Mouse (Mus musculus): ENCODE results near the gene Sap18.

- no peak for TF ChIP-seq CTCF (IDR thresholded peaks at IDR 0.05; ENCODE audit: insufficient read depth, low read depth, low read length)
- TF ChIP-seq POLR2A (IDR thresholded peaks at IDR 0.05; ENCODE audit: insufficient read depth, low read depth, low read length): no peak
Measured at GRCm38 (mm10) chr14:57749501-57749900, 48.5 kb upstream of the Sap18 start.

Measured in olfactory bulb, adult 2 months (tissue).